Mouse (Mus musculus): ENCODE results near the gene Ikzf1. TPM values are rescaled to one million over a fixed set of nuclear protein-coding genes. Genes with fewer than 3 reads are reported as not detected.
A peak's percentile ranks its signal among the peaks of the same experiment; 100 is the strongest.

Ikzf1 gene
- polyA plus RNA-seq, 1 experiment from 2014 or later, result 12.5 TPM

DNA sequence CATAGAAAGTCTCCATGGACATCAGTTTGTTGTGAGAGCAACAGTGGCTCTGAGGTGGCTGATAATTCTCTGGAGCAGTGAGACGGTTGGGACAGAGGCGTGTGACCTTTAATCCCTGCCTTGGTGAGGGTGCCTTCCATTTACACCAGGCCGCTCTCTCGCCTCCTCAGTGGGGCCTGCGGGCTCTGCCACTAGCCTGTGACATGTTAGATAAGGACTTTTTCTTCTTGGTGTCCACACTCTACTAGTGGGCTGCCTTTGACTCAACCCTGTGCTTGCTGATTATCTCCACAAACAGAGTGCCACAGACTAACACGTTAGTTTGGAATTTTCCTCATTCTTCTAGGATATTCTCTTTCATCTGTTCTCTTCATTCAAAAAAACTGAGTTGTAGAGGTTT is 44.4 kb downstream of the Ikzf1 start:
- H3K27ac ChIP-seq (ENCODE audit: low read depth), result peak overlapping the region; percentile 94

DNA sequence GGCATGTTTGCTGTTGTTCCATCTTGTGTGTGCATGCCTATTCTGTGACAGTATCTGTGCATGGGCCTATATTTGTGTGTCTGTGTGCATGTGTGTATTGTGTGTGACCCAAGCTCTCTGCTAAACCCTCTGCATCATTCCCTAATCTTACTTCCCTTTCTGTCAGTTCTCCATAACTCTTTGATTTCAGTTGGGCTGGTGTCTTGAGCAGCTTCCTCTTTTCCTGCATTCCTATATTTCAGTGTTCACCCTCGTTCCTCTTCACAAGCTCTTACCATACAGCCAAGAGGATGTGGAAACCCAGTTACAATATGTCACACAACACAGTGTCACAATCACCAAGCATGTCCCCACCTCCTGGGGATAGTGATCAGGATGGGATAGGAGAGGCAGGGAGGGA is 45.3 kb downstream of the Ikzf1 start:
- H3K4me2 ChIP-seq (ENCODE audit: low read depth, low read length), result no peak overlapping the region

More for the DNA sequence above, 44.4 kb downstream of the Ikzf1 start:
- WGBS (ENCODE audit: insufficient replicate concordance), result 43% methylated on average over 6 of the region's 6 CpGs
- ATAC-seq, result peak; percentile 92
- peak overlapping the region; percentile 33 for H3K9ac ChIP-seq (replicated peaks)
- TF ChIP-seq CTCF (IDR thresholded peaks at IDR 0.05; ENCODE audit: low read depth), result no peak
- peak; percentile 97 for TF ChIP-seq EP300 (IDR thresholded peaks at IDR 0.05; ENCODE audit: low read depth)
- DNase-seq, result peak; percentile 68
- peaks cover 76% of the 10 kb centered on the region for H3K4me1 ChIP-seq (ENCODE audit: insufficient read depth)
- no peaks in the 10 kb centered on the region for H3K9me3 ChIP-seq (ENCODE audit: low read length)
- peak overlapping the region; percentile 42 for H3K4me2 ChIP-seq (ENCODE audit: low read depth, low read length)
- no peaks in the 10 kb centered on the region for H3K27me3 ChIP-seq (ENCODE audit: insufficient read depth, low read length)
- no peak overlapping the region for H3K4me3 ChIP-seq (ENCODE audit: low read depth, low read length)
- H3K36me3 ChIP-seq (replicated peaks; ENCODE audit: insufficient read depth, low read length), result peaks cover 13% of the 10 kb centered on the region; the same call in 1 of the 2 replicates

DNA sequence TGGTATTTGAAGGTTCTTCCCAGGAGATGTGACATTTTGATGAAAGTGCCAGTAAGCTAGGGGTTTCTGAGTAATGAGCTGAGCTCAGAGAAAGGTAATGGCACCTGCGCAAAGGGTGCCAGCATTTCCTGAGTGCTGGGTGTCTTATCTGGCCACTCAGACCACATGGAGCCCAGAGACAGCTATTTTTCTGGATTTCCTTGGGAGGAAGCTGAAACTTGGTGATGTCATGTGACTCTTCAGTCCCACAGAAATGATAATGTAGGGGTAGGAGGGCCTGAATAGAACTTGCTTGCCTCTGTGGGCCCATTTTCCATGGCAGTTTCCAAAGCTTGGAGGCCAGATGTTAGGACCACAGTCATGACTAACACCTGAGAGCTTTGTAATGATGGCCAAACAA is 46.9 kb downstream of the Ikzf1 start:
- Histone ChIP-seq H3K4me2 (ENCODE audit: low read depth, low read length) (no peak overlapping the region), H3K36me3 (replicated peaks; ENCODE audit: insufficient read depth, low read length) (peaks cover 15% of the 10 kb centered on the region; the same call in 1 of the 2 replicates), H3K4me3 (ENCODE audit: low read depth, low read length) (no peak overlapping the region), H3K27me3 (ENCODE audit: insufficient read depth, low read length) (no peaks in the 10 kb centered on the region), H3K9ac (replicated peaks) (no peak overlapping the region), H3K27ac (ENCODE audit: low read depth) (peak overlapping the region; percentile 74), H3K9me3 (ENCODE audit: low read length) (no peaks in the 10 kb centered on the region), H3K4me1 (ENCODE audit: insufficient read depth) (peaks cover 76% of the 10 kb centered on the region)
- 72% methylated on average over 1 of the region's 1 CpGs for WGBS (ENCODE audit: insufficient replicate concordance)
- TF ChIP-seq EP300 (IDR thresholded peaks at IDR 0.05; ENCODE audit: low read depth), result no peak
- TF ChIP-seq CTCF (IDR thresholded peaks at IDR 0.05; ENCODE audit: low read depth), result no peak
- DNase-seq (no peak), ATAC-seq (no peak)

More for the DNA sequence above, 45.3 kb downstream of the Ikzf1 start:
- peak overlapping the region; percentile 58 for H3K27ac ChIP-seq (ENCODE audit: low read depth)
- H3K27me3 ChIP-seq (ENCODE audit: insufficient read depth, low read length), result no peaks in the 10 kb centered on the region
- H3K9me3 ChIP-seq (ENCODE audit: low read length), result no peaks in the 10 kb centered on the region
- no peak overlapping the region for H3K4me3 ChIP-seq (ENCODE audit: low read depth, low read length)
- peaks cover 17% of the 10 kb centered on the region; the same call in 1 of the 2 replicates for H3K36me3 ChIP-seq (replicated peaks; ENCODE audit: insufficient read depth, low read length)
- ATAC-seq, result no peak
- 32% methylated on average over 1 of the region's 1 CpGs for WGBS (ENCODE audit: insufficient replicate concordance)
- no peak for DNase-seq
- TF ChIP-seq EP300 (IDR thresholded peaks at IDR 0.05; ENCODE audit: low read depth) (no peak), CTCF (IDR thresholded peaks at IDR 0.05; ENCODE audit: low read depth) (no peak)
- peaks cover 80% of the 10 kb centered on the region for H3K4me1 ChIP-seq (ENCODE audit: insufficient read depth)
- H3K9ac ChIP-seq (replicated peaks), result no peak overlapping the region

DNA sequence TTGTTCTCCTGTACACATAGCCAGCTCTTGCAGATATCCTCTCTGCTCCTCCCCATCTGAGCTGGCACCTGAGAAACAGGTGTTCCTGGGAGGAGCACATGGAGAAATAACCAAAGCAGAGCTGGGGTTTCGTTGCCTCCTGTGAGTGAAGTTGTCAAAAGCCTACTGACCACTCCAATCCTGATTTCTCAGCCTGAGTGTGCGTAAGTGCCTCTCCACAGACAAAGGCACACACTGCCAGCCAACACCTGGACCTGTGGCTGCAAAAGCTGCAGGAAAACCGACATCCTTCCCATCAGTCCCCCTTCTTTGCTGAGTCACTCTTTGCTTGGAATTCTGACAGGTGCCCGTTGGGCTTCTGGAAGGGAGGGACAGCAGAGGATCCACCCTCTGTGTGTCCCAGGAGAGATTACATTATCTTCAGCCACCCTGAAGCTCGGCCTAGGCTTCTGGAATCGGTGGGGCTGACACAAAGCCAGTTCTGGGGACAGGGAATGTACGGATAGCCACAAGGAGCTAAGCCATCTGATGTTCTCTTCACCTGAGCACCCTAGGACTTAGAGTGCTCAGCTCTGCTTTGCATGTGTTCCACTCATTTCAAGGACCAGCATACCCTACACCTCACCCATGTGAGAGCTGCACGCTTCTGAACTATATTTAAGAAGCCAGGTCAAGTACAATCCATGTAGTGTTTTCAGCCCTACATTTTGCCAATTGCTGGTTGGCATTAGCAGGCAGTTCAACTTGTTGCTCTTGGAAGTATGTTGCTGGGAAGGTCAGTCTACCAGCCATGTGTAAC is 48.4 kb downstream of the Ikzf1 start:
- H3K4me2 ChIP-seq (ENCODE audit: low read depth, low read length), result peak overlapping the region; percentile 39
- WGBS (ENCODE audit: insufficient replicate concordance), result 51% methylated on average over 8 of the region's 8 CpGs
- peak; percentile 72 for ATAC-seq
- H3K27ac ChIP-seq (ENCODE audit: low read depth), result peak overlapping the region; percentile 74
- H3K9ac ChIP-seq (replicated peaks), result 0 out of 2 replicates have a peak overlapping the region, but pooled peaks have one; percentile 0
- no peaks in the 10 kb centered on the region for H3K9me3 ChIP-seq (ENCODE audit: low read length)
- TF ChIP-seq EP300 (IDR thresholded peaks at IDR 0.05; ENCODE audit: low read depth) (peak; percentile 97), CTCF (IDR thresholded peaks at IDR 0.05; ENCODE audit: low read depth) (no peak)
- H3K27me3 ChIP-seq (ENCODE audit: insufficient read depth, low read length), result no peaks in the 10 kb centered on the region
- peaks cover 19% of the 10 kb centered on the region for H3K36me3 ChIP-seq (replicated peaks; ENCODE audit: insufficient read depth, low read length)
- H3K4me3 ChIP-seq (ENCODE audit: low read depth, low read length), result no peak overlapping the region
- H3K4me1 ChIP-seq (ENCODE audit: insufficient read depth), result peaks cover 63% of the 10 kb centered on the region
- peak; percentile 54 for DNase-seq

DNA sequence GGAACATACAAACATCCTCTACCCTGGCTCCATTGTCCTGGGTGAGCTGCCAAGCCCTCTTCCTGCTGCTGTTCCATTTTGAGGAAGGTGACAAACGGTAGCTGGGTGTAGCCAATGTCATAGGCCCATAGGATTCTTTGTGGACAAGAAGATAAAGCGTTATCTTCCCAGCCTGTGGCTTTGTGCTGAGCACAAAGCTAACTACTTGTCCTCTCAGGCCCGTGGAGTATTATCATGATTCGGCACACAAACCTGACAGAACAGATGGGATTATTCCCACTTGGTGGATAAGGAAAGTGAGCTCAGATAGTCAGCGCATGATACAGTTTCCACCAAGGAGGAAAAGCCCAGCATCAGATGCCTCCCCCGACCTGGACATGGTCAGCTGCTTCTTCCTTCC is 50.4 kb downstream of the Ikzf1 start:
- Histone ChIP-seq H3K4me1 (ENCODE audit: insufficient read depth) (peaks cover 49% of the 10 kb centered on the region), H3K36me3 (replicated peaks; ENCODE audit: insufficient read depth, low read length) (peaks cover 19% of the 10 kb centered on the region), H3K9me3 (ENCODE audit: low read length) (no peaks in the 10 kb centered on the region), H3K9ac (replicated peaks) (no peak overlapping the region), H3K4me3 (ENCODE audit: low read depth, low read length) (no peak overlapping the region), H3K27ac (ENCODE audit: low read depth) (0 out of 2 replicates have a peak overlapping the region, but pooled peaks have one; percentile 74), H3K27me3 (ENCODE audit: insufficient read depth, low read length) (no peaks in the 10 kb centered on the region), H3K4me2 (ENCODE audit: low read depth, low read length) (no peak overlapping the region)
- ATAC-seq (peak; percentile 32), DNase-seq (no peak)
- TF ChIP-seq EP300 (IDR thresholded peaks at IDR 0.05; ENCODE audit: low read depth) (peak; percentile 97), CTCF (IDR thresholded peaks at IDR 0.05; ENCODE audit: low read depth) (no peak)
- WGBS (ENCODE audit: insufficient replicate concordance), result 46% methylated on average over 6 of the region's 6 CpGs

DNA sequence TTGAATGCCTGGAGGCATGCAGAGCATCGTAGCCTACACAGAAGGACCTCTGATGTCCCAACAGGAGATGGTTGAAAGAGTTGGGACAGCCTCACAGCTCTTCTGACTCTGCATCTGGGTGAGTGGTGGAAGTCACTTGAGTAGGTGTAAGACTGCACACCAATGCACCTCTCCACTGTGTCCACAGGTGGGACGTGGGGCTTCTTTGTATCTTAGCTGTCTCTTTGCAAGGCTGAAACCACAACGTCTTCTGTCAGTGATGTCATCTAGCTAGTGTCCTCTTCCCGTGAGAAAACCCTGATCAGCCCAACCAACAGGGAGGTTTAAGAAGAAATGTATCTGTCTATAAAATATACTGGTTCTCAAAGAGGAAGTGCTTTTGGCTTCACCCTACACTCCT is 52.1 kb downstream of the Ikzf1 start:
- Histone ChIP-seq H3K4me2 (ENCODE audit: low read depth, low read length) (no peak overlapping the region), H3K27ac (ENCODE audit: low read depth) (no peak overlapping the region), H3K9ac (replicated peaks) (no peak overlapping the region), H3K4me3 (ENCODE audit: low read depth, low read length) (no peak overlapping the region), H3K27me3 (ENCODE audit: insufficient read depth, low read length) (no peaks in the 10 kb centered on the region), H3K4me1 (ENCODE audit: insufficient read depth) (peaks cover 37% of the 10 kb centered on the region), H3K36me3 (replicated peaks; ENCODE audit: insufficient read depth, low read length) (peaks cover 19% of the 10 kb centered on the region), H3K9me3 (ENCODE audit: low read length) (no peaks in the 10 kb centered on the region)
- TF ChIP-seq EP300 (IDR thresholded peaks at IDR 0.05; ENCODE audit: low read depth) (no peak), CTCF (IDR thresholded peaks at IDR 0.05; ENCODE audit: low read depth) (no peak)
- ATAC-seq (no peak), DNase-seq (no peak)
- WGBS (ENCODE audit: insufficient replicate concordance), result 63% methylated on average over 4 of the region's 4 CpGs
